Mouse (Mus musculus) spleen, postnatal 14 days (tissue): ENCODE measurements around the gene Sel1l3.

ENCODE experiments used
- DNase-seq, 2 experiments: peaks; one replicate each; pipeline ENCODE4 v3.0.0; 2021 to 2022; ENCODE audit warnings: low spot score in 2 of 2

The Sel1l3 gene

GRCm38 (mm10) chr5:53212782-53213710 is 681 bp downstream of the Sel1l3 start:
- DNase-seq = no peak

GRCm38 (mm10) chr5:53212087-53212781 is 1.5 kb downstream of the Sel1l3 start:
- DNase-seq = no peak

GRCm38 (mm10) chr5:53211241-53211640 is 2.5 kb downstream of the Sel1l3 start:
- no peak for DNase-seq

GRCm38 (mm10) chr5:53210481-53210880 is 3.2 kb downstream of the Sel1l3 start:
- DNase-seq = no peak

- DNase-seq = no peak
These were observed 4.0 kb downstream of the Sel1l3 start for GRCm38 (mm10) chr5:53209773-53210172.

GRCm38 (mm10) chr5:53208731-53209130 is 5.0 kb downstream of the Sel1l3 start:
- no peak for DNase-seq

- no peak for DNase-seq
These were observed 7.2 kb downstream of the Sel1l3 start for GRCm38 (mm10) chr5:53206575-53206974.

- no peak for DNase-seq
These were observed 11.0 kb downstream of the Sel1l3 start for GRCm38 (mm10) chr5:53202748-53203147.

- no peak for DNase-seq
These were observed 12.9 kb downstream of the Sel1l3 start for GRCm38 (mm10) chr5:53200825-53201224.

GRCm38 (mm10) chr5:53198408-53198807 is 15.3 kb downstream of the Sel1l3 start:
- no peak for DNase-seq

GRCm38 (mm10) chr5:53196387-53197088 is 17.2 kb downstream of the Sel1l3 start:
- DNase-seq = no peak

- DNase-seq = no peak
These were observed 18.9 kb downstream of the Sel1l3 start for GRCm38 (mm10) chr5:53194841-53195240.

GRCm38 (mm10) chr5:53194421-53194820 is 19.3 kb downstream of the Sel1l3 start:
- DNase-seq = no peak

- DNase-seq = no peak
These were observed 20.4 kb downstream of the Sel1l3 start for GRCm38 (mm10) chr5:53193092-53194030.

GRCm38 (mm10) chr5:53188608-53189007 is 25.1 kb downstream of the Sel1l3 start:
- no peak for DNase-seq

GRCm38 (mm10) chr5:53187245-53187644 is 26.5 kb downstream of the Sel1l3 start:
- no peak for DNase-seq

- no peak for DNase-seq
These were observed 27.9 kb downstream of the Sel1l3 start for GRCm38 (mm10) chr5:53185803-53186202.

- no peak for DNase-seq
These were observed 33.8 kb downstream of the Sel1l3 start for GRCm38 (mm10) chr5:53179965-53180364.

- no peak for DNase-seq
These were observed 37.0 kb downstream of the Sel1l3 start for GRCm38 (mm10) chr5:53176703-53177102.

- no peak for DNase-seq
These were observed 37.7 kb downstream of the Sel1l3 start for GRCm38 (mm10) chr5:53176075-53176474.

GRCm38 (mm10) chr5:53175195-53175594 is 38.5 kb downstream of the Sel1l3 start:
- DNase-seq = no peak
